Mouse (Mus musculus) adrenal gland, adult 18-20 months (tissue): ENCODE data around the gene Mgmt. TPM values are rescaled to one million over a fixed set of nuclear protein-coding genes. Genes with fewer than 3 reads are reported as not detected.

Experiments used
- DNase-seq, 2 experiments: peaks; one replicate each; pipeline ENCODE4 v3.0.0; 2021 to 2022; ENCODE audit warnings: low spot score in 2 of 2
- total RNA-seq, 2 experiments: library from RNA; stranded (reverse); gene quantifications; 1 replicate in 1 of 2; 2 replicates in 1 of 2; pipeline ENCODE4 v1.2.3; 2021

The Mgmt gene
- total RNA-seq, 2 experiments from 2014 or later: 4.2 to 6.9 TPM

GRCm38 (mm10) chr7:137054343-137054742 lies 159.9 kb downstream of the Mgmt start:
- DNase-seq: no peak

- no peak for DNase-seq
Observed at GRCm38 (mm10) chr7:137056126-137056525, 161.7 kb downstream of the Mgmt start.

- peak in 1 of 2 experiments; percentile 37 for DNase-seq
Observed at GRCm38 (mm10) chr7:137060488-137060887, 166.1 kb downstream of the Mgmt start.

GRCm38 (mm10) chr7:137061109-137061508 lies 166.7 kb downstream of the Mgmt start:
- no peak for DNase-seq

- no peak for DNase-seq
Observed at GRCm38 (mm10) chr7:137064255-137064654, 169.8 kb downstream of the Mgmt start.

- no peak for DNase-seq
Observed at GRCm38 (mm10) chr7:137065408-137065807, 171.0 kb downstream of the Mgmt start.

GRCm38 (mm10) chr7:137066211-137066610 lies 171.8 kb downstream of the Mgmt start:
- peak in 1 of 2 experiments; percentile 20 for DNase-seq

- DNase-seq: no peak
Observed at GRCm38 (mm10) chr7:137066997-137067396, 172.6 kb downstream of the Mgmt start.

GRCm38 (mm10) chr7:137067758-137068157 lies 173.3 kb downstream of the Mgmt start:
- no peak for DNase-seq

GRCm38 (mm10) chr7:137068796-137069195 lies 174.4 kb downstream of the Mgmt start:
- DNase-seq: no peak

- DNase-seq: no peak
Observed at GRCm38 (mm10) chr7:137069768-137070167, 175.4 kb downstream of the Mgmt start.

- DNase-seq: no peak
Observed at GRCm38 (mm10) chr7:137071346-137071745, 176.9 kb downstream of the Mgmt start.

GRCm38 (mm10) chr7:137073878-137074277 lies 179.5 kb downstream of the Mgmt start:
- DNase-seq: no peak

GRCm38 (mm10) chr7:137074324-137074723 lies 179.9 kb downstream of the Mgmt start:
- DNase-seq: no peak

GRCm38 (mm10) chr7:137075301-137075700 lies 180.9 kb downstream of the Mgmt start:
- DNase-seq: no peak

GRCm38 (mm10) chr7:137080171-137080570 lies 185.8 kb downstream of the Mgmt start:
- DNase-seq: no peak

GRCm38 (mm10) chr7:137082171-137082570 lies 187.8 kb downstream of the Mgmt start:
- no peak for DNase-seq

GRCm38 (mm10) chr7:137084651-137085050 lies 190.2 kb downstream of the Mgmt start:
- DNase-seq: no peak

- peak; percentile 44 to 46 for DNase-seq
Observed at GRCm38 (mm10) chr7:137085969-137086606, 191.7 kb downstream of the Mgmt start.

- DNase-seq: no peak
Observed at GRCm38 (mm10) chr7:137087136-137087535, 192.7 kb downstream of the Mgmt start.

GRCm38 (mm10) chr7:137088141-137088540 lies 193.7 kb downstream of the Mgmt start:
- no peak for DNase-seq

GRCm38 (mm10) chr7:137094551-137094950 lies 200.1 kb downstream of the Mgmt start:
- no peak for DNase-seq

GRCm38 (mm10) chr7:137095702-137096101 lies 201.3 kb downstream of the Mgmt start:
- no peak for DNase-seq
